Mouse (Mus musculus) forebrain, embryonic 11.5 days (tissue): ENCODE measurements at regions not wholly inside any gene's neighbourhood (a gene's known extent, or its start where the extent isn't known, plus 50 kb on each side); places are given as distances from the start of the nearest gene placed in this dataset.

Source experiments
- ATAC-seq: fragments of 200-750 bp; cut with Nextera tagmentation; replicated peaks from 2 replicates; pipeline ENCODE4 v1.8.0; 2017; ENCODE audit warnings: moderate TSS enrichment; ENCODE audit not compliant: low FRiP score
- DNase-seq: peaks from one replicate; pipeline ENCODE4 v3.0.0-alpha.2; 2017; ENCODE audit warnings: low spot score
- H3K27ac ChIP-seq: fragments of 300-500 bp; sonication (generic); 2 replicates; pipeline ENCODE4 v1.5.1; 2014; ENCODE audit warnings: low read depth, low read length
- H3K27me3 ChIP-seq: fragments of 300-500 bp; sonication (generic); 2 replicates; pipeline ENCODE4 v1.6.1; 2014; ENCODE audit warnings: mild to moderate bottlenecking, low read length, mixed read lengths; ENCODE audit not compliant: control insufficient read depth, insufficient read depth
- H3K36me3 ChIP-seq: fragments of 300-500 bp; sonication (generic); 2 replicates; pipeline ENCODE4 v1.6.1; 2014; ENCODE audit warnings: mild to moderate bottlenecking, low read length, moderate library complexity, mixed read lengths; ENCODE audit not compliant: control insufficient read depth, insufficient read depth
- H3K4me1 ChIP-seq: fragments of 300-500 bp; sonication (generic); replicated peaks from 2 replicates; pipeline ENCODE4 v1.6.1; 2014; ENCODE audit warnings: low read length, mixed read lengths; ENCODE audit not compliant: control insufficient read depth, insufficient read depth
- H3K4me2 ChIP-seq: fragments of 300-500 bp; sonication (generic); 2 replicates; pipeline ENCODE4 v1.6.1; 2014; ENCODE audit warnings: low read depth, mild to moderate bottlenecking, low read length, moderate library complexity, mixed read lengths; ENCODE audit not compliant: severe bottlenecking
- H3K4me3 ChIP-seq: fragments of 300-500 bp; sonication (generic); 2 replicates; pipeline ENCODE4 v1.5.1; 2014; ENCODE audit warnings: low read depth, low read length
- H3K9ac ChIP-seq: fragments of 300-500 bp; sonication (generic); 2 replicates; pipeline ENCODE4 v1.6.1; 2014; ENCODE audit warnings: low read length
- H3K9me3 ChIP-seq: fragments of 300-500 bp; sonication (generic); 2 replicates; pipeline ENCODE4 v1.6.1; 2016; ENCODE audit warnings: low read length, mixed read lengths; ENCODE audit not compliant: control insufficient read depth
- WGBS: fragments of 180-500 bp; shearing (Covaris S2); extraction: QIAGEN DNeasy Blood & Tissue Kit; methylation state at CpG from one replicate; pipeline ENCODE4 v1.1.7; 2014; 5-methylcytosine and 5-hydroxymethylcytosine counted together

- no peaks in the 10 kb centered on the region for H3K9me3 ChIP-seq
- 49% methylated on average over 9 of the region's 9 CpGs for WGBS
- DNase-seq: no peak
Measured at GRCm38 (mm10) chr15:87922091-87922490, 378.0 kb downstream of the Fam19a5 start.

GRCm38 (mm10) chr15:87922781-87923446 lies 378.8 kb downstream of the Fam19a5 start:
- 86% methylated on average over 4 of the region's 4 CpGs for WGBS
- DNase-seq (no peak), ATAC-seq (no peak)
- no peaks in the 10 kb centered on the region for H3K27me3 ChIP-seq
- H3K4me3 ChIP-seq: no peak overlapping the region
- H3K9ac ChIP-seq: no peak overlapping the region
- no peaks in the 10 kb centered on the region for H3K9me3 ChIP-seq
- H3K36me3 ChIP-seq: no peaks in the 10 kb centered on the region
- H3K4me1 ChIP-seq: no peaks in the 10 kb centered on the region
- H3K27ac ChIP-seq: no peak overlapping the region
- no peak overlapping the region for H3K4me2 ChIP-seq

More at GRCm38 (mm10) chr15:87922091-87922490, 378.0 kb downstream of the Fam19a5 start:
- Histone ChIP-seq H3K4me2 (no peak overlapping the region), H3K4me1 (no peaks in the 10 kb centered on the region), H3K27ac (no peak overlapping the region), H3K27me3 (no peaks in the 10 kb centered on the region), H3K4me3 (no peak overlapping the region), H3K36me3 (no peaks in the 10 kb centered on the region), H3K9ac (no peak overlapping the region)
- no peak for ATAC-seq

- no peak for DNase-seq
Measured at GRCm38 (mm10) chr15:87923906-87924305, 379.8 kb downstream of the Fam19a5 start.

GRCm38 (mm10) chr15:87936041-87936440 lies 391.9 kb downstream of the Fam19a5 start:
- no peak for DNase-seq
- Histone ChIP-seq H3K36me3 (no peaks in the 10 kb centered on the region), H3K27me3 (no peaks in the 10 kb centered on the region), H3K4me3 (no peak overlapping the region), H3K4me1 (no peaks in the 10 kb centered on the region), H3K27ac (no peak overlapping the region), H3K9ac (no peak overlapping the region), H3K9me3 (no peaks in the 10 kb centered on the region), H3K4me2 (no peak overlapping the region)
- no peak for ATAC-seq
- 82% methylated on average over 6 of the region's 6 CpGs for WGBS

More at GRCm38 (mm10) chr15:87923906-87924305, 379.8 kb downstream of the Fam19a5 start:
- no peak for ATAC-seq
- Histone ChIP-seq H3K9ac (no peak overlapping the region), H3K9me3 (no peaks in the 10 kb centered on the region), H3K4me1 (no peaks in the 10 kb centered on the region), H3K27me3 (no peaks in the 10 kb centered on the region), H3K4me3 (no peak overlapping the region), H3K27ac (no peak overlapping the region), H3K4me2 (no peak overlapping the region), H3K36me3 (no peaks in the 10 kb centered on the region)
- WGBS: 44% methylated on average over 9 of the region's 9 CpGs

DNA sequence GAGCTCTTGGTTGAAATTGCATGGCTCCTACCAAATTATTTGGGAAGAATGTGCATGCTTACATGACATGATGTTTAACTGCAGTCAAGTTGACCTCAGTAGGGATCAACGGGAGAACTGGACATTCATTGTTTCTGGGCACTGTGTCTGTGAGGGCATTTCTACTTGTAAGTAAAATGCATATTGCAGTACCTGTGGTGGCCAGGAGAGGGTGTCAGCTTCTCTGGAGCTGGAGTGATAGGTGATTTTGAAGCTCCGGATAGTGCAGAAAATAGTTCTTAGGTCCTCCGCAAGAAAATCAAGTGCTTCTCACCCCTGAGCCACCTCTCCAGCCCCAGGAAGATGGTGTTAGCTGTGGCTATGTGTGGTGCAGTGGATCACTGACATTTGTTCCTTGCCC lies 396.7 kb downstream of the Fam19a5 start:
- peak; percentile 75 for DNase-seq
- no peaks in the 10 kb centered on the region for H3K36me3 ChIP-seq
- no peak overlapping the region for H3K4me2 ChIP-seq
- no peaks in the 10 kb centered on the region for H3K9me3 ChIP-seq
- H3K9ac ChIP-seq: no peak overlapping the region
- ATAC-seq: no peak
- H3K4me1 ChIP-seq: no peaks in the 10 kb centered on the region
- H3K27ac ChIP-seq: no peak overlapping the region
- H3K27me3 ChIP-seq: no peaks in the 10 kb centered on the region
- no peak overlapping the region for H3K4me3 ChIP-seq
- 56% methylated on average over 3 of the region's 3 CpGs for WGBS

GRCm38 (mm10) chr15:87952531-87952930 lies 408.4 kb downstream of the Fam19a5 start:
- Histone ChIP-seq H3K4me2 (no peak overlapping the region), H3K9me3 (no peaks in the 10 kb centered on the region), H3K27me3 (no peaks in the 10 kb centered on the region), H3K4me1 (no peaks in the 10 kb centered on the region), H3K36me3 (no peaks in the 10 kb centered on the region), H3K9ac (no peak overlapping the region), H3K4me3 (no peak overlapping the region), H3K27ac (no peak overlapping the region)
- no peak for ATAC-seq
- no peak for DNase-seq
- 75% methylated on average over 3 of the region's 3 CpGs for WGBS

DNA sequence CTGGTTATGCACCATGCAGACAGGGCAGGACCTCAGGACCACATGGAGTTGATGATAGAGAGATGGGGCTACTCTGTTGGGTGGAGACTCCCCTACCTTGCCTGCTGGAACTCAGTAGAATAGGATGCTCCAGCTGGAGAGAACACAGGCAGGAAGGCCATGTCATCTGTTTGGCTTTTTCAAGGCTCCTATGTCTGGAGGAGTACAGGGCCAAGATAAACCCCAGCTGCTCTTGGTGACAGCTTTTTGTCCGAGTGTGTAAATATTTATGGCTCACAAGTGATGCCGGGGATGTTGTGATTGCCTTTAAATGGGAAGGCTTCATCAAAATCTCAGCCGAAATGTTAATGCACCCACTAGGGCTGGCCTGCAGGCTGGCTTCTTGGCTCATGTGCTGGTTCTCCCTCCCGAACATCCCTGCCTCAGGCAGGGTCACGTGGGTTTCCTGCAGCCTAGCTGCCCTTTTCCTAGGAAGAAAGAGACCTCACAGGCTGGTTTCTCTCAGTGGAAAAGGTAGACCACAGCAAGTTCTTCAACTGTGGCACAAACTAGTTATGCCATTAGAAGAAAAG lies 411.7 kb downstream of the Fam19a5 start:
- DNase-seq (no peak), ATAC-seq (no peak)
- Histone ChIP-seq H3K36me3 (no peaks in the 10 kb centered on the region), H3K27ac (no peak overlapping the region), H3K4me2 (no peak overlapping the region), H3K9me3 (no peaks in the 10 kb centered on the region), H3K27me3 (no peaks in the 10 kb centered on the region), H3K9ac (no peak overlapping the region), H3K4me3 (no peak overlapping the region), H3K4me1 (no peaks in the 10 kb centered on the region)
- 85% methylated on average over 5 of the region's 5 CpGs for WGBS

DNA sequence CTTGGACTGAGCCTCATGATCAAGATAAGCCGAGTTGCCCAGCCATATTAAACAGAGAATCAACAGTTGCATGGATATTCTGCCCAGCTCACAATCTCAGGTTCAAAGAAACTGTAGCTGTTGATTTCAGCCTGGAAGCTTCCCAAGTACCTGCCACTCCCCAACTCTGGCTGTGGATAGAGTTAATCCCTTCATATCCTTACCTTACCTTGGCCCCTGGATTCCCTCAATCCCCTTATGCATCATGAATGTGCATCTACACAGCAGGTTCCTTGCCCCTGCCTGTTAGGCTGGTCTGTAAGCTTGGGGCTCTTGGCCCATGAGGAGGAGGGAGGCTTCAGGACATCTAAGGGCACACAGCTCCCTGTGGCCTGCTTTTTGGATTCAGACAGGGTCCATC lies 414.8 kb downstream of the Fam19a5 start:
- DNase-seq: no peak
- Histone ChIP-seq H3K27ac (no peak overlapping the region), H3K36me3 (no peaks in the 10 kb centered on the region), H3K9ac (no peak overlapping the region), H3K4me3 (no peak overlapping the region), H3K9me3 (no peaks in the 10 kb centered on the region), H3K4me1 (no peaks in the 10 kb centered on the region), H3K4me2 (no peak overlapping the region), H3K27me3 (no peaks in the 10 kb centered on the region)
- ATAC-seq: no peak
- 79% methylated on average over 1 of the region's 1 CpGs for WGBS

DNA sequence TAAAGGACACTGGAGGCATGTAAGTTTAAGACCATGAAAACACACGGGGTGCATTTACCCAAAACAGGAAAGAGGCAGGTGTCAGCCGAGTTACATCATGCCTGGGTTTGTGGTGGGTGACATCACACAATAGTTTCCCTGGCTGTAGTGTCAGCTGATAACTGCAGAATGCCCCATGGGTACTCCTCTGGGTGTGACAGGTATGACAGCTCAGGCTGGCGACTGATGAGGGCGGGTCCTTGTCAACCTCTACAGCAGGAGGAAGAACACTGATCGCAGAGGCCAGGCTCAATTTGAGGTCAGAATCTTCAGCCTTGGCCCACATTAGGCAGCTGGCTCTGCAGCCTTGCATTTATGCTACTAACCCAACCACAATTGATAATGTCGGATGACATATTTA lies 428.5 kb downstream of the Fam19a5 start:
- 87% methylated on average over 6 of the region's 6 CpGs for WGBS
- H3K4me2 ChIP-seq: no peak overlapping the region
- no peaks in the 10 kb centered on the region for H3K4me1 ChIP-seq
- no peak overlapping the region for H3K27ac ChIP-seq
- no peaks in the 10 kb centered on the region for H3K9me3 ChIP-seq
- DNase-seq (no peak), ATAC-seq (no peak)
- H3K27me3 ChIP-seq: no peaks in the 10 kb centered on the region
- H3K9ac ChIP-seq: no peak overlapping the region
- H3K36me3 ChIP-seq: no peaks in the 10 kb centered on the region
- H3K4me3 ChIP-seq: no peak overlapping the region
